Mouse (Mus musculus) ES-E14 (cell line): ENCODE results near the gene Sdk2.

Experiments
- CHD2 ChIP-seq: IDR thresholded peaks from 2 replicates; pipeline ENCODE4 v1.6.1; 2014; ENCODE audit warnings: mild to moderate bottlenecking, low read depth, low read length, inconsistent platforms
- HCFC1 ChIP-seq: IDR thresholded peaks from 2 replicates; pipeline ENCODE4 v1.6.1; 2012; ENCODE audit warnings: low read length, inconsistent platforms, borderline replicate concordance; ENCODE audit not compliant: insufficient read depth
- MAFK ChIP-seq: IDR thresholded peaks from 2 replicates; pipeline ENCODE4 v1.6.1; 2014; ENCODE audit warnings: mild to moderate bottlenecking, low read depth, low read length, inconsistent platforms; ENCODE audit not compliant: insufficient read depth
- ZNF384 ChIP-seq: IDR thresholded peaks from 2 replicates; pipeline ENCODE4 v1.6.1; 2012; ENCODE audit warnings: low read depth, low read length, inconsistent platforms

DNA sequence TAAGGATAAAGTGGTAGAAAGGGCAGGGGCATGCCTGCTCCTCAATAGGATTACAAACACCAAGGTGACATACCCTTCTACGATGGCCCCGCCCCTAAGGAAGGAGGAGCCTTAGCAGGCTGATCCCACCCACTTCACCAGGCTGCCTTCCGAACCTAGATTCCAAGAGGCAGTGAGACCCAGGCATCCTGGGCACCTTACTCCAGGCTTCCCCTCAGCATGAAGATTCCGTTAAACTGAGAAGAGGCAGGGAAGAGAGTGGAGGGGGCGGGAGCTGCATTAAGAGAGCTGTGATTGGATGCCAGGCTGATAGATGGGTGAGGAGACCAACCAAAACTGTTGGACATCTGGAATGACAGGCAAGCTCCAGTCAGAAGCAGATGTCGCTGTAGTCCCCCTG lies 76.4 kb downstream of the Sdk2 start:
- TF ChIP-seq HCFC1 = no peak
- TF ChIP-seq MAFK = no peak
- TF ChIP-seq ZNF384 = no peak
- TF ChIP-seq CHD2 = peak; percentile 92
